Mouse (Mus musculus): ENCODE measurements around the gene Vmn1r229.

Gene Vmn1r229

GRCm38 (mm10) chr17:20811255-20811654 is at the start of gene Vmn1r229:
TSS of gene Vmn1r229 (plus strand) at chr17:20811555.
- no peak for DNase-seq (ENCODE audit: low spot score in 2 of 2)

DNA sequence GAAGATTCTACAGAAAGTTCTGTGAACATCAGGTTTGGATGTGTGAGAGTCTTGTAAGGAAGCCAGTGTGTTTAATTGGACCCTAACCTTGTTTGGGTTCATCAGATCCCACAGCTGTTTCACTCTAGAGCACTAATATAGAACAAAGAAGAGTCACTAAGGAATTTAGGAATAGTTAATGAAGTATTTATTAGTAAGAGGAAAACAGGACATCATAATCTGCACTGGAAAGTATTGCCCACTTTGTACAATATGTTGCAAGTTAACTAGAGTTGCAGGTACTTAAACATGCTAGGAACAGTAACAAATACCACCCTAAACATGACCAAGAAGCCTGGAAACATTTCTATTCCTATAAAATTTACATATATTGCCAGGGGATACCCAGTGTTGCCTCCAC is 25.3 kb upstream of the Vmn1r229 start, which contains the start of gene Vmn1r228:
Gene Vmn1r228 (minus strand): TSS at position 101 of the 400 bp plus-strand sequence.
- no peak for DNase-seq (ENCODE audit: low spot score in 2 of 2)

DNA sequence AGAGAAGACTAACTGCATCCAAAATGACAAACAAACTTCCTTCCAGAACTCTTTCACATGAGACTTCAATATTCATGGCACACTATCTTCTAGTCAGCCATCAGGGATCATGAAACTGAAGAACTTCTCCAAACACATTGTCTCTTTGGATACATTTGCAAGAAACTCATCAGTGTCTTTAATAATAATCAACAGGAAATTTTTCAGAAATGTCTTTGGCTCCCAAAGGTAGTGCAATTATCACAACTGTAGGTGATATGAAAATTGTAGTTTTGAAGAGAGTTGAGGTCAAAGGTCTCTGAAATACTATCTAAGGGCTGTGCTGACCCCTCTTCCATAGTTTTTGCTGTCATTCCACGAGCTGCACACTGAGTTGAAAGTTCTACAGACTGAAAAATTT is 28.8 kb downstream of the Vmn1r229 start, which contains the start of gene Vmn1r230:
Gene Vmn1r230 (plus strand): TSS at position 301 of the 400 bp plus-strand sequence.
- no peak for DNase-seq (ENCODE audit: low spot score in 2 of 2)

Measured in urinary bladder, adult 18-20 months (tissue).